Mouse (Mus musculus) limb, embryonic 15.5 days (tissue): ENCODE results near the gene Wipf3. TPM values are rescaled to one million over a fixed set of nuclear protein-coding genes. Genes with fewer than 3 reads are reported as not detected.

ENCODE experiments used
- ATAC-seq: fragments of 200-750 bp; cut with Nextera tagmentation; 2 replicates; pipeline ENCODE4 v1.8.0; 2017; ENCODE audit warnings: low read depth, moderate TSS enrichment; ENCODE audit not compliant: insufficient number of reproducible peaks, low FRiP score, low TSS enrichment
- H3K27ac ChIP-seq: fragments of 300-500 bp; sonication (generic); 2 replicates; pipeline ENCODE4 v1.5.1; 2015; ENCODE audit warnings: moderate library complexity, mild to moderate bottlenecking, inconsistent platforms
- H3K27me3 ChIP-seq: fragments of 300-500 bp; sonication (generic); 2 replicates; pipeline ENCODE4 v1.6.1; 2015; ENCODE audit warnings: inconsistent platforms
- H3K36me3 ChIP-seq: fragments of 300-500 bp; sonication (generic); 2 replicates; pipeline ENCODE4 v1.6.1; 2015; ENCODE audit warnings: inconsistent platforms
- H3K4me1 ChIP-seq: fragments of 300-500 bp; sonication (generic); 2 replicates; pipeline ENCODE4 v1.6.1; 2015; ENCODE audit warnings: inconsistent platforms
- H3K4me2 ChIP-seq: fragments of 300-500 bp; sonication (generic); 2 replicates; pipeline ENCODE4 v1.6.1; 2015; ENCODE audit warnings: mild to moderate bottlenecking, inconsistent platforms
- H3K4me3 ChIP-seq: fragments of 300-500 bp; sonication (generic); 2 replicates; pipeline ENCODE4 v1.5.1; 2015; ENCODE audit warnings: mild to moderate bottlenecking, inconsistent platforms
- H3K9ac ChIP-seq: fragments of 300-500 bp; sonication (generic); 2 replicates; pipeline ENCODE4 v1.6.1; 2015; ENCODE audit warnings: inconsistent platforms
- H3K9me3 ChIP-seq: fragments of 300-500 bp; sonication (generic); 2 replicates; pipeline ENCODE4 v1.6.1; 2016; ENCODE audit warnings: inconsistent platforms
- WGBS: fragments of 180-500 bp; shearing (Covaris S2); methylation state at CpG from one replicate; pipeline ENCODE4 v1.1.7; 2015; 5-methylcytosine and 5-hydroxymethylcytosine counted together
- polyA plus RNA-seq: library from polyadenylated mRNA; unstranded; fragments of >200 nt; fragmentation: Nextera tagmentation; extraction: Ambion mirVana; gene quantifications from 2 replicates; pipeline ENCODE4 v1.2.1, GENCODE M21; 2015

The Wipf3 gene
- polyA plus RNA-seq, 1 experiment from 2014 or later = 1.5 TPM

- no peaks in the 10 kb centered on the region for H3K36me3 ChIP-seq
- ATAC-seq = no peak
- 42% methylated on average over 6 of the region's 6 CpGs for WGBS
- H3K9me3 ChIP-seq = no peaks in the 10 kb centered on the region
- peaks cover 18% of the 10 kb centered on the region; the same call in 1 of the 2 replicates for H3K27me3 ChIP-seq
- no peak overlapping the region for H3K4me2 ChIP-seq
- no peak overlapping the region for H3K27ac ChIP-seq
- H3K9ac ChIP-seq = no peak overlapping the region
- no peak overlapping the region for H3K4me3 ChIP-seq
- H3K4me1 ChIP-seq = peaks cover 6% of the 10 kb centered on the region; the same call in 1 of the 2 replicates
Observed at GRCm38 (mm10) chr6:54508256-54508793, 78.9 kb downstream of the Wipf3 start.

GRCm38 (mm10) chr6:54509264-54509663 is 79.9 kb downstream of the Wipf3 start:
- Histone ChIP-seq H3K27ac (no peak overlapping the region), H3K4me1 (peaks cover 6% of the 10 kb centered on the region; the same call in 1 of the 2 replicates), H3K9ac (no peak overlapping the region), H3K4me2 (no peak overlapping the region), H3K9me3 (no peaks in the 10 kb centered on the region), H3K36me3 (no peaks in the 10 kb centered on the region), H3K27me3 (peaks cover 18% of the 10 kb centered on the region; the same call in 1 of the 2 replicates), H3K4me3 (no peak overlapping the region)
- 0 out of 2 replicates have a peak, but pooled peaks have one; percentile 19 for ATAC-seq
- 90% methylated on average over 13 of the region's 13 CpGs for WGBS

- H3K9me3 ChIP-seq = no peaks in the 10 kb centered on the region
- H3K27ac ChIP-seq = no peak overlapping the region
- WGBS = 53% methylated on average over 2 of the region's 2 CpGs
- no peak overlapping the region for H3K4me3 ChIP-seq
- no peaks in the 10 kb centered on the region for H3K36me3 ChIP-seq
- H3K27me3 ChIP-seq = 0 out of 2 replicates have a peak, but pooled peaks cover 13% of the 10 kb centered on the region
- no peak overlapping the region for H3K4me2 ChIP-seq
- ATAC-seq = no peak
- peaks cover 6% of the 10 kb centered on the region; the same call in 1 of the 2 replicates for H3K4me1 ChIP-seq
- no peak overlapping the region for H3K9ac ChIP-seq
Observed at GRCm38 (mm10) chr6:54512256-54512655, 82.9 kb downstream of the Wipf3 start.

- ATAC-seq = no peak
- H3K4me1 ChIP-seq = no peaks in the 10 kb centered on the region
- H3K4me2 ChIP-seq = no peak overlapping the region
- H3K4me3 ChIP-seq = no peak overlapping the region
- 0 out of 2 replicates have a peak, but pooled peaks cover 10% of the 10 kb centered on the region for H3K27me3 ChIP-seq
- H3K27ac ChIP-seq = no peak overlapping the region
- no peaks in the 10 kb centered on the region for H3K36me3 ChIP-seq
- 77% methylated on average over 2 of the region's 2 CpGs for WGBS
- no peak overlapping the region for H3K9ac ChIP-seq
- no peaks in the 10 kb centered on the region for H3K9me3 ChIP-seq
Observed at GRCm38 (mm10) chr6:54516512-54517134, 87.2 kb downstream of the Wipf3 start.

- Histone ChIP-seq H3K36me3 (no peaks in the 10 kb centered on the region), H3K4me3 (no peak overlapping the region), H3K27me3 (0 out of 2 replicates have a peak, but pooled peaks cover 4% of the 10 kb centered on the region), H3K4me2 (no peak overlapping the region), H3K9ac (no peak overlapping the region), H3K27ac (no peak overlapping the region), H3K4me1 (no peaks in the 10 kb centered on the region), H3K9me3 (no peaks in the 10 kb centered on the region)
- 65% methylated on average over 5 of the region's 5 CpGs for WGBS
- no peak for ATAC-seq
Observed at GRCm38 (mm10) chr6:54518758-54519157, 89.4 kb downstream of the Wipf3 start.

- H3K27ac ChIP-seq = no peak overlapping the region
- no peak overlapping the region for H3K4me3 ChIP-seq
- no peak overlapping the region for H3K9ac ChIP-seq
- no peaks in the 10 kb centered on the region for H3K36me3 ChIP-seq
- no peak overlapping the region for H3K4me2 ChIP-seq
- no peak for ATAC-seq
- H3K27me3 ChIP-seq = no peaks in the 10 kb centered on the region
- H3K4me1 ChIP-seq = 0 out of 2 replicates have a peak, but pooled peaks cover 7% of the 10 kb centered on the region
- H3K9me3 ChIP-seq = no peaks in the 10 kb centered on the region
- 87% methylated on average over 8 of the region's 8 CpGs for WGBS
Observed at GRCm38 (mm10) chr6:54528666-54529065, 99.3 kb downstream of the Wipf3 start.

GRCm38 (mm10) chr6:54530182-54530581 is 100.8 kb downstream of the Wipf3 start:
- Histone ChIP-seq H3K36me3 (no peaks in the 10 kb centered on the region), H3K27me3 (peaks cover 5% of the 10 kb centered on the region; the same call in 1 of the 2 replicates), H3K27ac (no peak overlapping the region), H3K9me3 (no peaks in the 10 kb centered on the region), H3K4me2 (no peak overlapping the region), H3K4me3 (no peak overlapping the region), H3K9ac (no peak overlapping the region), H3K4me1 (0 out of 2 replicates have a peak, but pooled peaks cover 7% of the 10 kb centered on the region)
- WGBS = 61% methylated on average over 2 of the region's 2 CpGs
- no peak for ATAC-seq

GRCm38 (mm10) chr6:54531048-54531481 is 101.7 kb downstream of the Wipf3 start:
- H3K36me3 ChIP-seq = no peaks in the 10 kb centered on the region
- no peak overlapping the region for H3K9ac ChIP-seq
- H3K9me3 ChIP-seq = no peaks in the 10 kb centered on the region
- 0 out of 2 replicates have a peak, but pooled peaks cover 7% of the 10 kb centered on the region for H3K4me1 ChIP-seq
- H3K4me2 ChIP-seq = no peak overlapping the region
- peaks cover 5% of the 10 kb centered on the region; the same call in 1 of the 2 replicates for H3K27me3 ChIP-seq
- no peak for ATAC-seq
- H3K27ac ChIP-seq = no peak overlapping the region
- WGBS = 44% methylated on average over 8 of the region's 8 CpGs
- H3K4me3 ChIP-seq = no peak overlapping the region

- ATAC-seq = no peak
- Histone ChIP-seq H3K9ac (no peak overlapping the region), H3K4me1 (0 out of 2 replicates have a peak, but pooled peaks cover 4% of the 10 kb centered on the region), H3K9me3 (no peaks in the 10 kb centered on the region), H3K4me3 (no peak overlapping the region), H3K4me2 (no peak overlapping the region), H3K36me3 (no peaks in the 10 kb centered on the region), H3K27ac (no peak overlapping the region), H3K27me3 (peaks cover 5% of the 10 kb centered on the region; the same call in 1 of the 2 replicates)
- 80% methylated on average over 4 of the region's 4 CpGs for WGBS
Observed at GRCm38 (mm10) chr6:54535485-54535884, 106.1 kb downstream of the Wipf3 start.

- no peaks in the 10 kb centered on the region for H3K36me3 ChIP-seq
- no peak overlapping the region for H3K4me2 ChIP-seq
- H3K4me3 ChIP-seq = no peak overlapping the region
- ATAC-seq = no peak
- peaks cover 5% of the 10 kb centered on the region; the same call in 1 of the 2 replicates for H3K27me3 ChIP-seq
- no peaks in the 10 kb centered on the region for H3K9me3 ChIP-seq
- H3K9ac ChIP-seq = no peak overlapping the region
- no peak overlapping the region for H3K27ac ChIP-seq
- no peaks in the 10 kb centered on the region for H3K4me1 ChIP-seq
- 73% methylated on average over 7 of the region's 7 CpGs for WGBS
Observed at GRCm38 (mm10) chr6:54537053-54537452, 107.7 kb downstream of the Wipf3 start.

GRCm38 (mm10) chr6:54538773-54539173 is 109.4 kb downstream of the Wipf3 start:
- ATAC-seq = no peak
- H3K27ac ChIP-seq = no peak overlapping the region
- H3K27me3 ChIP-seq = peaks cover 5% of the 10 kb centered on the region; the same call in 1 of the 2 replicates
- no peak overlapping the region for H3K4me3 ChIP-seq
- no peaks in the 10 kb centered on the region for H3K9me3 ChIP-seq
- no peak overlapping the region for H3K9ac ChIP-seq
- no peaks in the 10 kb centered on the region for H3K36me3 ChIP-seq
- H3K4me2 ChIP-seq = no peak overlapping the region
- no peaks in the 10 kb centered on the region for H3K4me1 ChIP-seq
- WGBS = 45% methylated on average over 3 of the region's 3 CpGs

- no peak overlapping the region for H3K9ac ChIP-seq
- H3K4me2 ChIP-seq = no peak overlapping the region
- no peaks in the 10 kb centered on the region for H3K9me3 ChIP-seq
- WGBS = 85% methylated on average over 7 of the region's 7 CpGs
- no peak overlapping the region for H3K4me3 ChIP-seq
- H3K27ac ChIP-seq = no peak overlapping the region
- no peaks in the 10 kb centered on the region for H3K36me3 ChIP-seq
- no peak for ATAC-seq
- H3K4me1 ChIP-seq = no peaks in the 10 kb centered on the region
- peaks cover 3% of the 10 kb centered on the region; the same call in 1 of the 2 replicates for H3K27me3 ChIP-seq
Observed at GRCm38 (mm10) chr6:54539396-54539795, 110.0 kb downstream of the Wipf3 start.
